Mouse (Mus musculus) intestine, embryonic 16.5 days (tissue): ENCODE results near the gene Atp8b4. TPM values are rescaled to one million over a fixed set of nuclear protein-coding genes. Genes with fewer than 3 reads are reported as not detected.
"Not testable (repeated sequence)": the region's sequence is repeated elsewhere in the genome, so short reads cannot be mapped to it uniquely, and the experiment has no call there.

Source experiments
- ATAC-seq: fragments of 200-750 bp; cut with Nextera tagmentation; 2 replicates; pipeline ENCODE4 v1.8.0; 2017; ENCODE audit warnings: moderate TSS enrichment, moderate library complexity
- H3K27ac ChIP-seq: fragments of 300-500 bp; sonication (generic); 2 replicates; pipeline ENCODE4 v1.5.1; 2014; ENCODE audit warnings: mild to moderate bottlenecking, low read length
- H3K27me3 ChIP-seq: fragments of 300-500 bp; sonication (generic); replicated peaks from 2 replicates; pipeline ENCODE4 v1.6.1; 2014; ENCODE audit warnings: low read length, control low read depth, mixed read lengths; ENCODE audit not compliant: control insufficient read depth, insufficient read depth
- H3K36me3 ChIP-seq: fragments of 300-500 bp; sonication (generic); 2 replicates; pipeline ENCODE4 v1.6.1; 2014; ENCODE audit warnings: low read length, control low read depth; ENCODE audit not compliant: control insufficient read depth, insufficient read depth
- H3K4me1 ChIP-seq: fragments of 300-500 bp; sonication (generic); 2 replicates; pipeline ENCODE4 v1.6.1; 2014; ENCODE audit warnings: low read length, control low read depth, mixed read lengths; ENCODE audit not compliant: control insufficient read depth, insufficient read depth
- H3K4me2 ChIP-seq: fragments of 300-500 bp; sonication (generic); 2 replicates; pipeline ENCODE4 v1.6.1; 2014; ENCODE audit warnings: low read depth, low read length, control low read depth
- H3K4me3 ChIP-seq: fragments of 300-500 bp; sonication (generic); 2 replicates; pipeline ENCODE4 v1.5.1; 2014; ENCODE audit warnings: mild to moderate bottlenecking, low read length
- H3K9ac ChIP-seq: fragments of 300-500 bp; sonication (generic); 2 replicates; pipeline ENCODE4 v1.6.1; 2014; ENCODE audit warnings: low read depth, low read length
- H3K9me3 ChIP-seq: fragments of 300-500 bp; sonication (generic); 2 replicates; pipeline ENCODE4 v1.6.1; 2016; ENCODE audit warnings: low read length, control low read depth; ENCODE audit not compliant: control insufficient read depth
- WGBS: fragments of 180-500 bp; shearing (Covaris S2); extraction: QIAGEN DNeasy Blood & Tissue Kit; methylation state at CpG from one replicate; pipeline ENCODE4 v1.1.7; 2014; 5-methylcytosine and 5-hydroxymethylcytosine counted together
- polyA plus RNA-seq: library from polyadenylated mRNA; unstranded; fragments of >200 nt; fragmentation: Nextera tagmentation; extraction: Ambion mirVana; gene quantifications from 2 replicates; pipeline ENCODE4 v1.2.1, GENCODE M21; 2015

The Atp8b4 gene
- polyA plus RNA-seq, 1 experiment from 2014 or later, result 0.46 TPM

DNA sequence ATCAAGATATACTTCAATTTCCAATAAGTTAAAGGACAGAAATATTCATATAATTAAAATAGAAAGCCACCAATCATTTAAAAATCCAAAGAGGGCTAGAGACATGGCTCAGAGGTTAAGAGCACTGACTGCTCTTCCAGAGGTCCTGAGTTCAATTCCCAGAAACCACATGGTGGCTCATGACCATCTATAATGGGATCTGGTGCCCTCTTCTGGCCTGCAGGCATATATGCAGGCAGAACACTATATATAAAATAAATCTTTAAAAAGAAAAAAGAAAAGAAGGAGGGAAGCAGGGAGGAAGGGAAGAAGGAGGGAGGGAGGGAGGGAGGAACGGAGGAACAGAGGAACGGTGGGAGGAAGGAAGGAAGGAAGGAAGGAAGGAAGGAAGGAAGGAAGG, 42.7 kb downstream of the Atp8b4 start:
- H3K4me3 ChIP-seq, H3K4me2 ChIP-seq, H3K9me3 ChIP-seq, H3K4me1 ChIP-seq, H3K36me3 ChIP-seq, ATAC-seq, H3K27me3 ChIP-seq, H3K9ac ChIP-seq, H3K27ac ChIP-seq: not testable (repeated sequence)
- 44% methylated on average over 2 of the region's 2 CpGs for WGBS

DNA sequence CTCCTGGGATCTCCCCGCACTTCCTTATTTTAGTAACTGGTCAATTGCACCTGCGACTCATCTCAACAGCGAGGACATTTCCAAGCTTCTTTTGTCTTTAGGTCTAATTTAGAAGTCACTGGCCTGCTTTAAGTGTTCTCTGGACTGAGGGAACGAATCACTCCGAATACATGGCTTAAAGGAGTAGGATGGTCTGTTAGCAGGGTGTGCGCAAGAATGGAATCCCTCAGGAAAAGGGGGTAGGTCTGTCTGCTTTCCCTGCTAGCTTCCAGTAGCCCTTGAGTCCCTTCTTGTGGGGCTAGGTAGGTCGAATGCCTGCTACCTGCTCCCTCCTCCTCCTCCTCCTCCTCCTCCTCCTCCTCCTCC, 49.6 kb downstream of the Atp8b4 start:
- Histone ChIP-seq H3K4me2 (no peak overlapping the region), H3K9me3 (no peaks in the 10 kb centered on the region), H3K4me1 (peaks cover 5% of the 10 kb centered on the region; the same call in 1 of the 2 replicates), H3K27ac (peak overlapping the region; percentile 53), H3K9ac (no peak overlapping the region), H3K4me3 (no peak overlapping the region), H3K36me3 (no peaks in the 10 kb centered on the region), H3K27me3 (no peaks in the 10 kb centered on the region)
- no peak for ATAC-seq
- 69% methylated on average over 7 of the region's 7 CpGs for WGBS

DNA sequence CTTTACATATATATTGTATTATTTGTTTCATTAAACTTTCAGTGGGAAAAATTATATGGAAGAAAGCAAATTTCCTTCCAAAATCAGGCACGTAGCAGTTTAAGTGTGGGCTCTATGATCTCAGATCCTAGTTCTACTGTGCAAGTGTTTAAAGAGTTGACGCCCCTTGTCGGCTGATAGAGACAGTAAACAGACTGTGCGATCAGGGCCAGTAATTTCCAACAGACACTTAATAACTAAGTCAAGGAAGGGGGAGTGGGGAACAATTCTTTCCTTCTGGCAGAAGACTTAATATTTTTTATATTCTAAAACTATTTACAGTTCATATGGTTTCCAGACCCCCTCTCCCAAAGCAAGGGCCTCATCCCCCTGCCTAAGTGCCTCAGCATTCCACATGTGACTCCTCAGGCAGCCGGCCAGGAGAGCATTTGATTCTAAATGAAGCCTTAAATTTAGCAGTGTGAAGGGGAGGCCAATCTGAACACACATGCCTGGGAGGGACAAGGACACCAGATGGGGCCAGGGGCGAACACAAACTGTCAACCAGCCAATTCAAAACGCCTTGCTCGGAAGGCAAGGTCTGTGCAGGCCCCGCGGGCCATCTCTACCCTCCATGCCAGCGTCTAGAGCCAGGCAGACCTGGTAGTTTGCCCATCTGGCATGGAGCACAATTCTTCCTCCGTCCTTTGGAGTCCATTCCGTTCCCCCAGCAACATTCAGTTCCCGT, 50.1 kb downstream of the Atp8b4 start:
- Histone ChIP-seq H3K4me3 (no peak overlapping the region), H3K9ac (no peak overlapping the region), H3K27ac (peak overlapping the region; percentile 80), H3K9me3 (no peaks in the 10 kb centered on the region), H3K4me1 (peaks cover 5% of the 10 kb centered on the region; the same call in 1 of the 2 replicates), H3K27me3 (no peaks in the 10 kb centered on the region), H3K4me2 (no peak overlapping the region), H3K36me3 (no peaks in the 10 kb centered on the region)
- ATAC-seq, result peak; percentile 94
- WGBS, result 45% methylated on average over 14 of the region's 14 CpGs

DNA sequence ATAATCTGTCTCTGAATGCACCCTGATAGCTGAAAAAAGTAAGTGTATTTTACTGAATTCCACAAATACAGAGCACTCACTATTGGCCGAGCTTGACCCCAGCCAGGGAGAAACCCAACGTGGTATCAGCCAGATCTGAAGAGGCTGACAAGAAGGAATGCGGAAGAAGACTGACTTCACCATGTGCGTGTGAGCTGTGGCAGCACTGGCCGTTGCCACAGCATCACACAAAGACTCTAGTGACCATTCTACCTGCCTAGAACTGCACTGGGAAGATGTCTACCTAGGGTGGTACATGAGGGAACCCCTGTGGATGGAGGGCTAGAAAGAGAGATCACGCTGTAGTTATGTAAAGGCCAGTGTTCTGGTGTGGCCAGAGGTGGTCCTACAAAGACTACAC, 55.4 kb downstream of the Atp8b4 start:
- Histone ChIP-seq H3K4me2 (no peak overlapping the region), H3K4me1 (0 out of 2 replicates have a peak, but pooled peaks cover 3% of the 10 kb centered on the region), H3K27me3 (no peaks in the 10 kb centered on the region), H3K36me3 (no peaks in the 10 kb centered on the region), H3K9ac (no peak overlapping the region), H3K27ac (no peak overlapping the region), H3K9me3 (no peaks in the 10 kb centered on the region), H3K4me3 (no peak overlapping the region)
- 61% methylated on average over 6 of the region's 6 CpGs for WGBS
- ATAC-seq, result no peak

GRCm38 (mm10) chr2:126441586-126441985, 58.9 kb downstream of the Atp8b4 start:
- no peak for ATAC-seq
- no peaks in the 10 kb centered on the region for H3K27me3 ChIP-seq
- H3K4me2 ChIP-seq, result no peak overlapping the region
- H3K4me3 ChIP-seq, result no peak overlapping the region
- 64% methylated on average over 4 of the region's 4 CpGs for WGBS
- H3K9ac ChIP-seq, result no peak overlapping the region
- H3K27ac ChIP-seq, result no peak overlapping the region
- H3K4me1 ChIP-seq, result no peaks in the 10 kb centered on the region
- H3K36me3 ChIP-seq, result no peaks in the 10 kb centered on the region
- H3K9me3 ChIP-seq, result no peaks in the 10 kb centered on the region

DNA sequence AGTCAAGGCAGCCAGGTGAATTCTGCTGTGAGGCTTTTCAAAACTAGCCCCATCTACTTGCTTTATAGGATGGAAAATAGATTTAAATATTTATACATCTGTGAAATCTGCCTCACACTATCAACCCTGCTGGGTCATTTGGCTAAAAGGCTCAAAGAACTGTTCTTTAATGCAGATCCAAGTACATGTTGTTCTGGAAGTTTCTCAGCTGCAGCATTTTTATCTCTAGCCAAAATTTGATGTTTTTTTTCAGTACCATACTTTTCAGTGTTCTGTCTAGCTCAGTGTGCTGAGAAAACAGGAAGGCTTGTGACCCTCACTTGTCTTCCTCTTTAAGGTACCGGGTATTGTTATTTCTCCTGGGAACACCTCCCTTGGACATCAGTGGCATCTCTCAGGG, 65.8 kb downstream of the Atp8b4 start:
- Histone ChIP-seq H3K9me3 (no peaks in the 10 kb centered on the region), H3K27me3 (no peaks in the 10 kb centered on the region), H3K4me3 (no peak overlapping the region), H3K27ac (no peak overlapping the region), H3K4me2 (no peak overlapping the region), H3K9ac (no peak overlapping the region), H3K36me3 (no peaks in the 10 kb centered on the region), H3K4me1 (no peaks in the 10 kb centered on the region)
- no peak for ATAC-seq
- 80% methylated on average over 1 of the region's 1 CpGs for WGBS

- H3K4me3 ChIP-seq, result no peak overlapping the region
- H3K9me3 ChIP-seq, result no peaks in the 10 kb centered on the region
- no peak overlapping the region for H3K9ac ChIP-seq
- no peak overlapping the region for H3K4me2 ChIP-seq
- no peaks in the 10 kb centered on the region for H3K4me1 ChIP-seq
- 92% methylated on average over 9 of the region's 9 CpGs for WGBS
- no peaks in the 10 kb centered on the region for H3K27me3 ChIP-seq
- no peaks in the 10 kb centered on the region for H3K36me3 ChIP-seq
- ATAC-seq, result no peak
- no peak overlapping the region for H3K27ac ChIP-seq
These were observed 66.2 kb downstream of the Atp8b4 start for GRCm38 (mm10) chr2:126434305-126434704.

- no peak overlapping the region for H3K27ac ChIP-seq
- H3K9ac ChIP-seq, result no peak overlapping the region
- no peak overlapping the region for H3K4me2 ChIP-seq
- H3K36me3 ChIP-seq, result no peaks in the 10 kb centered on the region
- 79% methylated on average over 9 of the region's 9 CpGs for WGBS
- no peaks in the 10 kb centered on the region for H3K27me3 ChIP-seq
- H3K4me1 ChIP-seq, result no peaks in the 10 kb centered on the region
- ATAC-seq, result no peak
- no peak overlapping the region for H3K4me3 ChIP-seq
- no peaks in the 10 kb centered on the region for H3K9me3 ChIP-seq
These were observed 67.9 kb downstream of the Atp8b4 start for GRCm38 (mm10) chr2:126432481-126433066.

- Histone ChIP-seq H3K27me3 (no peaks in the 10 kb centered on the region), H3K9me3 (no peaks in the 10 kb centered on the region), H3K9ac (no peak overlapping the region), H3K4me2 (no peak overlapping the region), H3K36me3 (no peaks in the 10 kb centered on the region), H3K27ac (no peak overlapping the region), H3K4me3 (no peak overlapping the region), H3K4me1 (no peaks in the 10 kb centered on the region)
- WGBS, result 11% methylated on average over 3 of the region's 3 CpGs
- peak; percentile 65 for ATAC-seq
These were observed 71.2 kb downstream of the Atp8b4 start for GRCm38 (mm10) chr2:126429282-126429681.

- no peaks in the 10 kb centered on the region for H3K9me3 ChIP-seq
- H3K9ac ChIP-seq, result no peak overlapping the region
- 80% methylated on average over 3 of the region's 3 CpGs for WGBS
- H3K4me2 ChIP-seq, result no peak overlapping the region
- H3K4me1 ChIP-seq, result no peaks in the 10 kb centered on the region
- no peak overlapping the region for H3K4me3 ChIP-seq
- H3K27me3 ChIP-seq, result no peaks in the 10 kb centered on the region
- H3K27ac ChIP-seq, result no peak overlapping the region
- no peaks in the 10 kb centered on the region for H3K36me3 ChIP-seq
- ATAC-seq, result no peak
These were observed 75.3 kb downstream of the Atp8b4 start for GRCm38 (mm10) chr2:126425223-126425622.
